Mouse (Mus musculus): ENCODE measurements at regions not wholly inside any gene's neighbourhood (a gene's known extent, or its start where the extent isn't known, plus 50 kb on each side); places are given as distances from the start of the nearest gene placed in this dataset.
A peak's percentile ranks its signal among the peaks of the same experiment; 100 is the strongest.

DNA sequence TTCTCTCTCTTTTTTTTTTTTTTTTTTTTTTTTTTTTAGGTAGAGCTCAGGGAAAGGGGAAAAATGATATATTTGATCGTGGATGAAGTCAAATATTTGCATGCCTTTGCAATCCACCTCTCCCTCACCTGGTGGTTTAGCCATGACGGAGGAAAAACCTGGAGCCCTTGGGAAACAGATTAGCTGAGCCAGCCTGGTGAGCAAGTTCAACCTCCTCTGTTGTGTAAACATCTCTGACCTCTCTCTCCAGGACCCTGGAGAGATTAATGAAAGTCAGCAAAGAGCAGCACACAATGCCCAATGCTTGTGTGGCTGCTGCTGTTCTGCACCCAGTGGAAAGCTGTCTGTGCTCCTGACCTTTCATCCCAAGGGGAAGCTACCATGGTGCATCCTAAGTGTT, 530.2 kb upstream of the Auts2 start:
- H3K4me3 ChIP-seq (replicated peaks; ENCODE audit: low read depth, low read length) = no peak overlapping the region
- no peak overlapping the region for H3K4me2 ChIP-seq (ENCODE audit: low read length)
- 53% methylated on average over 2 of the region's 2 CpGs for WGBS
- H3K9ac ChIP-seq (ENCODE audit: low read depth, low read length) = no peak overlapping the region
- no peak for DNase-seq (ENCODE audit: low spot score)
- TF ChIP-seq CTCF (IDR thresholded peaks at IDR 0.05; ENCODE audit: low read depth) = no peak
- no peaks in the 10 kb centered on the region for H3K27me3 ChIP-seq (ENCODE audit: insufficient read depth, low read length)
- ATAC-seq (replicated peaks; ENCODE audit: low FRiP score, low read depth) = no peak
- no peaks in the 10 kb centered on the region for H3K36me3 ChIP-seq (ENCODE audit: insufficient read depth, low read length)
- no peak overlapping the region for H3K27ac ChIP-seq
- no peaks in the 10 kb centered on the region for H3K4me1 ChIP-seq (replicated peaks; ENCODE audit: insufficient read depth, low read length)
- H3K9me3 ChIP-seq (replicated peaks; ENCODE audit: low read length) = no peaks in the 10 kb centered on the region

DNA sequence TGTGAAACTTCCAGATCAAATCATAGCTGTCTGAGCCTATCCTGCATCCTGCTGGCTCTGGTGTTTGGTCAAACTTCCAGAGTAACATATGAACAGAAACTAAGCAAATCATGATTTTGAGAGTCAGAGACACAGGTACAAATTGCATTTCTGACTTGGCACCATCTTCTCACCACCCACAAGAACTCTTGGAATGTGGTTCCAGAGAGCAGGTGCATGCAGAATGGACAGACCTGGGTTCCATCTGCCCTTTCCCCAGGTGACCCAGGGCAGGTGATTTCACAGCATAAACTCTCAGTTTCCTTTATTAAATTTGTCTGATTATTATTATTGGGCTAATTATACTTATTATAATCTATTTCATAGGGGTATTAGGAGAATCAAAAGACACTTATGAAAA, 527.0 kb upstream of the Auts2 start:
- no peak overlapping the region for H3K27ac ChIP-seq
- H3K4me1 ChIP-seq (replicated peaks; ENCODE audit: insufficient read depth, low read length) = no peaks in the 10 kb centered on the region
- ATAC-seq (replicated peaks; ENCODE audit: low FRiP score, low read depth) (no peak), DNase-seq (ENCODE audit: low spot score) (no peak)
- no peak overlapping the region for H3K4me3 ChIP-seq (replicated peaks; ENCODE audit: low read depth, low read length)
- TF ChIP-seq CTCF (IDR thresholded peaks at IDR 0.05; ENCODE audit: low read depth) = no peak
- H3K27me3 ChIP-seq (ENCODE audit: insufficient read depth, low read length) = no peaks in the 10 kb centered on the region
- H3K4me2 ChIP-seq (ENCODE audit: low read length) = no peak overlapping the region
- H3K9ac ChIP-seq (ENCODE audit: low read depth, low read length) = no peak overlapping the region
- H3K9me3 ChIP-seq (replicated peaks; ENCODE audit: low read length) = no peaks in the 10 kb centered on the region
- no peaks in the 10 kb centered on the region for H3K36me3 ChIP-seq (ENCODE audit: insufficient read depth, low read length)

DNA sequence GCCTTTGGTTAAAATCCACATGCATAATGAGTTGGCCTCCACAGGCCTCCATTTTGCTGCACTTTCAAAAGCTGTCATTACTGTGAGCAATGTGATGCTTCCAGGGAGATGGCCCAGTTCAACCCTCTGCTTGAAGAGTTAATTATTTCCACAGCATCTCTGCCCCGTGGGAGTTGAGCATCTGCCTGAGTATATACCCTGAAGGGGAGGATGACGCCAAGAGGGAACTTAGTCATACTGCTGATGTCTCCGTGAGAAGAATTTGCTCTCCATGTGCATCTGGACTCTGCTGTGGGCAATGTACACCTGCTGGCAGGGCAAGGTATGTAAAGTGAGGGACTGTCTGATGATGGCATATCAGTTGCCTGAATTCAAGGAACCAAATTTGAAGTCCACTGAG, 519.3 kb upstream of the Auts2 start:
- 61% methylated on average over 3 of the region's 3 CpGs for WGBS
- no peak overlapping the region for H3K9ac ChIP-seq (ENCODE audit: low read depth, low read length)
- DNase-seq (ENCODE audit: low spot score) = no peak
- H3K4me1 ChIP-seq (replicated peaks; ENCODE audit: insufficient read depth, low read length) = no peaks in the 10 kb centered on the region
- no peak overlapping the region for H3K27ac ChIP-seq
- H3K4me2 ChIP-seq (ENCODE audit: low read length) = no peak overlapping the region
- no peaks in the 10 kb centered on the region for H3K9me3 ChIP-seq (replicated peaks; ENCODE audit: low read length)
- no peak overlapping the region for H3K4me3 ChIP-seq (replicated peaks; ENCODE audit: low read depth, low read length)
- no peaks in the 10 kb centered on the region for H3K27me3 ChIP-seq (ENCODE audit: insufficient read depth, low read length)
- no peak for TF ChIP-seq CTCF (IDR thresholded peaks at IDR 0.05; ENCODE audit: low read depth)
- no peak for ATAC-seq (replicated peaks; ENCODE audit: low FRiP score, low read depth)
- no peaks in the 10 kb centered on the region for H3K36me3 ChIP-seq (ENCODE audit: insufficient read depth, low read length)

DNA sequence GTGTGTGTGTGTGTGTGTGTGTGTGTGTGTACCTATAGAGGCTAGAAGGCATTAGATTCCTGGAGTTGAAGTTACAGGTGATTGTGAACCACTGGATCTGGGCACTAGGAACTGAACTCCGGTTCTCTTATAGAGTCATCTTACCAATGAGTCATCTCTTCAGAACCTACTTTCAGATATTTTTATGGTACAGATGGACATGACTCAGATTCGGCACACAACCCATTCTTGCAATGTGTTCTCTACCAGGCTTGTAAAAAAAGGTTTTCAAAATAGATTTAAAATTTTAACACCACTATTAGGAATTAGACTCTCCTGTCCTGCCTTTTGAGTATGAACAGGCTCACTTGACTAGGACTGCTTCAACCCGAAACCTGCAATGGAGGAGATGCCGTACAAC, 504.3 kb upstream of the Auts2 start:
- TF ChIP-seq CTCF (IDR thresholded peaks at IDR 0.05; ENCODE audit: low read depth) = no peak
- 95% methylated on average over 4 of the region's 4 CpGs for WGBS
- H3K36me3 ChIP-seq (ENCODE audit: insufficient read depth, low read length) = no peaks in the 10 kb centered on the region
- no peak overlapping the region for H3K4me3 ChIP-seq (replicated peaks; ENCODE audit: low read depth, low read length)
- DNase-seq (ENCODE audit: low spot score) (no peak), ATAC-seq (replicated peaks; ENCODE audit: low FRiP score, low read depth) (no peak)
- H3K27me3 ChIP-seq (ENCODE audit: insufficient read depth, low read length) = no peaks in the 10 kb centered on the region
- no peaks in the 10 kb centered on the region for H3K9me3 ChIP-seq (replicated peaks; ENCODE audit: low read length)
- no peak overlapping the region for H3K9ac ChIP-seq (ENCODE audit: low read depth, low read length)
- H3K4me2 ChIP-seq (ENCODE audit: low read length) = no peak overlapping the region
- H3K27ac ChIP-seq = no peak overlapping the region
- no peaks in the 10 kb centered on the region for H3K4me1 ChIP-seq (replicated peaks; ENCODE audit: insufficient read depth, low read length)

DNA sequence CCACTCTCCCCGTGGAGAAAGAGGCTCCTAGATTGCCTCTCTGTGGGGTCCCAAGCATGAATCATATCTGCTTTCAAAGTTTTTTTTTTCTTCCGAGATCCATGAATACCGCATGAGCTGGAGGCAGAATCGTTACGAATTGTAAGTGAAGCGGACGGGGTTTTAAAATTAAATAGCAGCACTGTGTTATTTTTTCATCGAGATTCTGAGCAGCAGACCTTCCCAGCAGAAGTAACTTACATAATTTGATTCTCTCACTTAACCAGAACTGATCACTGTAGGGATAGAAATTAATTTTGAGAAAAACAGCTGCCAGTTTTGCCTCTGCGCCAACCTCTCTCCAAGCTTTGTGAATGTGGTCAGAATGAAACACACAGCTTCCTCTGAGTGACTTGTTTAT, 502.5 kb upstream of the Auts2 start:
- H3K9ac ChIP-seq (ENCODE audit: low read depth, low read length) = no peak overlapping the region
- H3K36me3 ChIP-seq (ENCODE audit: insufficient read depth, low read length) = no peaks in the 10 kb centered on the region
- no peak for TF ChIP-seq CTCF (IDR thresholded peaks at IDR 0.05; ENCODE audit: low read depth)
- ATAC-seq (replicated peaks; ENCODE audit: low FRiP score, low read depth) (no peak), DNase-seq (ENCODE audit: low spot score) (no peak)
- H3K9me3 ChIP-seq (replicated peaks; ENCODE audit: low read length) = no peaks in the 10 kb centered on the region
- no peak overlapping the region for H3K27ac ChIP-seq
- 80% methylated on average over 9 of the region's 9 CpGs for WGBS
- H3K4me2 ChIP-seq (ENCODE audit: low read length) = no peak overlapping the region
- H3K4me1 ChIP-seq (replicated peaks; ENCODE audit: insufficient read depth, low read length) = no peaks in the 10 kb centered on the region
- no peaks in the 10 kb centered on the region for H3K27me3 ChIP-seq (ENCODE audit: insufficient read depth, low read length)
- no peak overlapping the region for H3K4me3 ChIP-seq (replicated peaks; ENCODE audit: low read depth, low read length)

DNA sequence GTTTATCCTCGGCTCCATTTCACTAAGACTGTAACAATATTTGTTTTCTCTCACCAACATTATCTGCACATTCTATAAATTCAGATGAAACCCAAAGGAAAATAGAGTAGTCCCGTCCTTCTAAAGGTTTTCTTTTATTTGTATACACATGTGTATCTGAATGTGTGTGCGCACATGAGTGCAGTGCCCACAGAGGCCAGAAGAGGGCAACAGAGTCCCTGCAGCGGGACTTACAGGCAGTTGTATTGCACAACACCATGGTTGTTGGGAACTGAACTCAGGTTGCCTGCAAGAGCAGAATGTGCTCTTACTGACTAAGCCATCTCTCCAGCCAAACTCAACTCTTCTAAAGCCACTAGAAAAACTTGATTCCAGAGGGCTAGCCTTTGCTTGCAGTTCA, 484.4 kb upstream of the Auts2 start:
- no peaks in the 10 kb centered on the region for H3K36me3 ChIP-seq (ENCODE audit: insufficient read depth, low read length)
- ATAC-seq (replicated peaks; ENCODE audit: low FRiP score, low read depth) = no peak
- no peaks in the 10 kb centered on the region for H3K4me1 ChIP-seq (replicated peaks; ENCODE audit: insufficient read depth, low read length)
- 85% methylated on average over 4 of the region's 4 CpGs for WGBS
- H3K4me3 ChIP-seq (replicated peaks; ENCODE audit: low read depth, low read length) = no peak overlapping the region
- TF ChIP-seq CTCF (IDR thresholded peaks at IDR 0.05; ENCODE audit: low read depth) = peak; percentile 28; the same call in 1 of the 2 replicates
- no peak overlapping the region for H3K27ac ChIP-seq
- DNase-seq (ENCODE audit: low spot score) = no peak
- H3K9me3 ChIP-seq (replicated peaks; ENCODE audit: low read length) = no peaks in the 10 kb centered on the region
- H3K4me2 ChIP-seq (ENCODE audit: low read length) = no peak overlapping the region
- H3K27me3 ChIP-seq (ENCODE audit: insufficient read depth, low read length) = no peaks in the 10 kb centered on the region
- H3K9ac ChIP-seq (ENCODE audit: low read depth, low read length) = no peak overlapping the region

DNA sequence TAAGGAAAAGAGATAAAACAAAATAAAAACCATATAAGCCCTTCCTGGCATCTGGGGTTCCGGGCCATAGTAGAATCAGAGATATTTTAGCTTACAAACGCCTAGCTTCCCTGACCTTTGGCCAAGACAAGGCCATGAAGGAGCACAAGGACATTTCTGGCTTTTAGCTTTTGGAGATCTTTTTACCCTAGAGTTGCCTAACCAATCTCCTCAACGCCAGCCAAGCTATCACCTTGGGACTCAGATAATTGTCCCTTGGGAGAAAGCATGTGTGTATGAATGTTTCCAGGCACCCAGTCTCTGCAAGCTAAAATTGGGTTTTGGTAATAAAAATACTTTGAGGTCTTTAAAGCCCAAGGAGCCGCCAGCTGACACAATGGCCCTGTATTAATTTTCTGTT, 482.0 kb upstream of the Auts2 start:
- DNase-seq (ENCODE audit: low spot score) (no peak), ATAC-seq (replicated peaks; ENCODE audit: low FRiP score, low read depth) (no peak)
- 87% methylated on average over 4 of the region's 4 CpGs for WGBS
- Histone ChIP-seq H3K9me3 (replicated peaks; ENCODE audit: low read length) (no peaks in the 10 kb centered on the region), H3K4me1 (replicated peaks; ENCODE audit: insufficient read depth, low read length) (no peaks in the 10 kb centered on the region), H3K27me3 (ENCODE audit: insufficient read depth, low read length) (no peaks in the 10 kb centered on the region), H3K27ac (no peak overlapping the region), H3K9ac (ENCODE audit: low read depth, low read length) (no peak overlapping the region), H3K4me2 (ENCODE audit: low read length) (no peak overlapping the region), H3K36me3 (ENCODE audit: insufficient read depth, low read length) (no peaks in the 10 kb centered on the region), H3K4me3 (replicated peaks; ENCODE audit: low read depth, low read length) (no peak overlapping the region)
- TF ChIP-seq CTCF (IDR thresholded peaks at IDR 0.05; ENCODE audit: low read depth) = no peak

Data from kidney, postnatal 0 days (tissue).